Mouse (Mus musculus) ovary, adult 18-20 months (tissue): ENCODE results near the gene Ykt6.
"Not testable (repeated sequence)": the region's sequence is repeated elsewhere in the genome, so short reads cannot be mapped to it uniquely, and the experiment has no call there.

Source experiments
- DNase-seq: peaks from one replicate; pipeline ENCODE4 v3.0.0; 2022; ENCODE audit warnings: low spot score, mixed read lengths

Gene Ykt6

GRCm38 (mm10) chr11:5955546-5956276 lies at the start of gene Ykt6:
TSS of gene Ykt6 (plus strand) at chr11:5955693.
- peak; percentile 94 for DNase-seq

GRCm38 (mm10) chr11:5905778-5906518 lies 49.5 kb upstream of the Ykt6 start:
- no peak for DNase-seq

DNA sequence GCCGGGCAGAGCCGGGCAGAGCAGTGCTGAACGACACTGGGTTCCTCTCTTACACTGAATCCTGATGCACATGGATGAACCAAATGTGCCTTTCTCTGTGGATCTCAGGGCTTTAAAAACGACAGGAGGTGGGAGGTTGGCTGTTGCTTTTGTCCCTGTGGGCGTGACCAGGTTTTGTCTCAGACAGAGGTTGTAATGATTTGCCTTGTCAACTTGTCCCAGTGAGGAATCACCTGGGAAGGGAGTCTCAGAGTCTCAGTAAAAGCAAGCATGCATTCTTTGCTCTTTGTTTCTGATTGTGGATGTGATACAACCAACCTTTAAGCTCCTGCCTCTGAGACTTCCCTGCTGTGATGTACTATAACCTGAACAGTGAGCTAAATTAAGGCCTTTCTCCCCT lies 48.4 kb upstream of the Ykt6 start:
- no peak for DNase-seq

GRCm38 (mm10) chr11:5908642-5909041 lies 46.9 kb upstream of the Ykt6 start:
- DNase-seq, result no peak

- DNase-seq, result no peak
Observed at GRCm38 (mm10) chr11:5912635-5913034, 42.9 kb upstream of the Ykt6 start.

GRCm38 (mm10) chr11:5913256-5913655 lies 42.2 kb upstream of the Ykt6 start:
- no peak for DNase-seq

DNA sequence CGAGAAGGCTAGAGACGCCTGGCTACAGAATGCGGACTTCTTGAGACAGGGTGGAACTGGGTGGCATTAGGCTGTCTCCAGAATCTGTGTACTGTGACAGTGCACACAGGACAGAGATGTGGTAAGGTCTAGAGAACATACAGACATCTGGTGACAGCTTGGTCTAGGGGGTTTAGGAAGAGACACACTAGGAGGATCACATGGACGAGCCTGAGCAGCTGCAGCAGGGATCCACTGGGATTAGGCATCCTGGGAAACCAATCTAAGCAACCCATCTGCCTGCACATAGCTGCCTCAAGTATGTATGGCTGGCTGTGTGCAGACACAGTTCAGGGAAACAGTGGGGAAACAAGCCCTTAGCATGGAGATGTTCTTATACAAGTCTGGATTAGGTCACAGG lies 41.6 kb upstream of the Ykt6 start:
- DNase-seq, result no peak

DNA sequence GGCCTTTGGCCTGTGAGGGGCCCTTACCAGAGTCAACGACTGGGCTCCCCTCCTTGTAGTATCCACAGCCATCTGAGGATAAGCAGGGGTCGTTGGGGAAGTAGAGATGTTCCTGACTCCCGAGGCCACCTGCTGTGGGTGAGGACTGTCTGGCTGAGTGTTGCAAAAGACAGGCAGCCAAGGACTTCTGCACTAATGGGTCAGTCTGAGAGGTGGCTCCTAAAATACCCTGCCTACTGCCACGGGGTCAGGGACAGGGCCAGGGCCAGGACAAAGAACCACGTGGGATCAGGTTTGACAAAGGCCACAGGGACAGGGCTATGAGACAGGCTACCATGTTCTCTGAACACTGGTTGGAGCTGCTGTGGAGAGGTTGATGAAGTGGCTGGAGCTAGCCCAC lies 40.6 kb upstream of the Ykt6 start:
- no peak for DNase-seq

GRCm38 (mm10) chr11:5915429-5916177 lies 39.9 kb upstream of the Ykt6 start:
- no peak for DNase-seq

GRCm38 (mm10) chr11:5916178-5916548 lies 39.3 kb upstream of the Ykt6 start:
- no peak for DNase-seq

- no peak for DNase-seq
Observed at GRCm38 (mm10) chr11:5918111-5918510, 37.4 kb upstream of the Ykt6 start.

- DNase-seq, result no peak
Observed at GRCm38 (mm10) chr11:5919606-5920005, 35.9 kb upstream of the Ykt6 start.

DNA sequence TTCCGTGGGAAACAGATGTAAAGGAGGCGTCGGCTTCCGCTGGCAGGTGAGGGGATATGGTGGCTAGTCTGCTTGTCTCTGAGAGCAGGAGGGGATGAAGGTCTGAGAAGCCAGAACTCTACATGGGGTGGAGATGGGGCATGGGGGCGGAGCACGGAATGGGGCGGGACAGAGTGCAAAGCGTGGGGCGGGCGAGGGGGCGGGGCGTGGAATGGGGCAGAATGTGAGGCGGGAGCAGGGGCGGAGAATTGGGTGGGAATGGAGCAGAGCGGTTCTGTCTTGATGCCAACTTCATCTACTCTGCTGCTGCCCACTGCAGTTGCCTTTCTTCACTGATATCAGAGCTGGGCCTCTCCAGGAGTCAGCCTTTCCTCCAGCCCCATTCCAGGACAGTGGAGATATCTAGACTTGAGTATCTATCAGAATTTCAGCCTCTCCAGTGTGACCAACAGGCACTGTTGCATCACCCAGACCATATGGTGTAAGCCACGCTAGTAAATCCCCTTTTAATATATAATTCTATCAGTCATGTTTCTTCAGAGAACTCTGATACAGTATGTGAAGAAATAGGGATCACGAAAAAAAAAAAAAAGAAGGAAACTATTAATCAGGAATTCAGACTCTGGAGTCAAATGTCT lies 35.1 kb upstream of the Ykt6 start:
- DNase-seq, result no peak

DNA sequence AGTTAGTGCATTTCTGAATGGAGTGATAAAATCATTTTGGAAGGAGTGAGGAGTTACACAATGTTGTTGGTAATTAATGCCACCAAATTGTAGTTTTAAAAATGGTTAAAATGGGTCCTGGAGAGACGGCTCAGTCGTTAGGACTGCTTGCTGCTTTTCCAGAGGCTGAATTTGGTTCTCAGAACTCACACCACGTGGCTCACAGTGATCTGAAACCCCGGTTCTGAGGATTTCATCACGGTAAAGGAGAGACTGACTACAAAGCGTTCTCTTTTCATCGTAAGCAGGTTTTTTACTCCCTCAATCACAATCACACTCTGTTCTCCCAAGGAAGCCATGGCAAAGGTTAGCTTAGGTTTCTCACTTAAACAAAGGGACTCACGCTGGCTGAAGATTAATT lies 30.8 kb upstream of the Ykt6 start:
- no peak for DNase-seq

- no peak for DNase-seq
Observed at GRCm38 (mm10) chr11:5926696-5927220, 28.7 kb upstream of the Ykt6 start.

GRCm38 (mm10) chr11:5930578-5930977 lies 24.9 kb upstream of the Ykt6 start:
- no peak for DNase-seq

DNA sequence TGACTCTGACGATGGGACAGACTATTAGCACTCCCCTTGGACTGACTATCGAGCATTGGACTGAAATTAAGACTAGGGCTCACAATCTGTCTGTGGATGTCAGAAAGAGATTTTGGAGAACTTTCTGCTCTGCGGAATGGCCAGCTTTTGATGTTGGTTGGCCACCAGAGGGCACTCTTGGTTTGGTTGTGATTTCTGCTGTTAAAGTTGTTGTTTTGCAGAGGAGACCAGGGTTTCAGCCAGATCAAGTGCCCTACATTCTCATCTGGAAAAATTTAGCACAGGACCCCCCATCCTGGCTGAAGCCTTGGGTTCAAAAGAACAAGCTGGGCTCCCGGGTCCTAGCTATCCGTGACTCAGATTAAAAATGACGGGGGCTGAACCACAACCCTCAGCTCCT lies 23.5 kb upstream of the Ykt6 start:
- DNase-seq, result not testable (repeated sequence)

DNA sequence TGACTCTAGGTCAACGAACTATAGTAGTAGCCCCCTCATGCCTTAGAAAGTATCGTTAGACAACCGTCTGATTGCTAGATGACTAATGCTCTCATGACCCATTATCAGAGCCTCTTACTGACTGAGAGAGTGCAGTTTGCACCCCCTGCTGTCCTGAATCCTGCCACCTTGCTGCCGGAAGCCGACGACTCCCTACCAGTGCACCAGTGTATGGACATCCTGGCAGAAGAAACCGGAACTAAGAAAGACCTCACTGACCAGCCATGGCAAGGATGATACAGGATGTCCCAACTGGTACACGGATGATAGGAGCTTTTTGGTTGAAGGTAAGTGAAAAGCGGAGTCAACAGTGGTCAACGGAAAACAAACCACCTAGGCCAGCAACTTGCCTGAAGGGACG lies 21.0 kb upstream of the Ykt6 start:
- DNase-seq, result not testable (repeated sequence)

GRCm38 (mm10) chr11:5942966-5943365 lies 12.5 kb upstream of the Ykt6 start:
- DNase-seq, result no peak

DNA sequence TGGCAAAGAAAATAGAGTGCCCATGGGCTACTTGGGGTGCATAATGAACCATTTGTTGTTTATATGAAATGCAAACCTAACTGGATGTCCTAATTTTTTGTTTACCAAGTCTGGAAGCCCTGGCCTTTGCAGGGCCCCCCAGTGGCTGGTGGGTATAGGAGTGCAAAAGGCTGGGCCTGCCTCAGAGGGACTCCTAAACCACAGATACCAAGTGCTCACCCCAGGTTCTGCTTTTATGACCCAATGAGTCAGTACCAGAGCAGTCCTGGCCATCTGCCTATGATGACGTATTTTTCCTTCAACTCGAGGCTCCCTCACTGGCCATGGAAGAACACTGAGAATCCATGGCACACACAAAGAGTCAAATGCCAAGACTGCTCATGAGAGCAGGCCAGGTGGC lies 10.4 kb upstream of the Ykt6 start:
- DNase-seq, result no peak

DNA sequence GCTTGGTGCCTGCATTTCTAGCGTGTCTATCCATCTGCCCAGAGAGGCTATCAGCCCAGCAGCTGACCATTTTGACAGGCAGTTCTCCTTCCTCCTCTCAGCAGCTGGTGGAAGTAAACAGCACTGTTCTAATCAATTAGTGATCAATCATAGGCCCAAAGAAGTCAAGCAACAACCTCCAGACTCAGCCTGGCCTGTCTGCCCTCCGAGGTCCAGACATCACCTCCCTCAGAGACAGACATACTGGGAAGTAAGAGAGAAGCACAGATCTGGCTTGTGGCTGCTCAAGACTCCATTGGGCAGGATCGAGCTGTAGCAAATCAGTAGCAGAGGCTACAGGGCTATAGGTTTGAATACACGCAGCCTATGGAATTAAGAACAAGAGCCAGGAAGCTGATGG lies 7.7 kb upstream of the Ykt6 start:
- DNase-seq, result no peak

GRCm38 (mm10) chr11:5948546-5949250 lies 6.8 kb upstream of the Ykt6 start:
- DNase-seq, result no peak
